Comparison of ENCODE assay signal across 16 mouse cellular contexts in the genomic region with DNA sequence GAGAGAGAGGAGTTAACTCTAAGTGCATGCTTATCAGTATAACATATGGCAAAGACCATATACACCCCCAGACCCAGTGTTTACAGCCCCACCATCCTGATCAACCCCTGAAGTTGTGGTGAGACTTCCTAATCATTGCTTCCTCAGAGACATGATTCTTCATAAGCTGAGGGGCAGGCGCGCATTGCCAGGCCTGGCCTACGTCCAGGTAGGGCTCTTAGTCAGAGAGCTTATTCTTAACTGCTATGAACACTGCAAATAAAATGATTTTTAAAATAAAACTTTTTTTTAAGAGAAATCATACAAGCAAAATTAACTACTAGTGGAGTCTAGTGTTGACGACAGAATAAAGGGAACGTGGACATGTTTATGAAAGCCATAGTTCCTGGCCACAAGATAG. TPM values are rescaled to one million over a fixed set of nuclear protein-coding genes. Genes with fewer than 3 reads are reported as not detected.
DNase-seq lines count a peak whose midpoint lies in the region; ATAC-seq lines count a peak whose summit lies in the region.
"Had no signal": no experiment of that assay in that cellular context is flagged by ENCODE, and none has a peak within 500 bp of the region (broad histone marks: within the 10 kb centered on the region; RNA-seq: fewer than 3 reads in every experiment).

No protein-coding gene starts in this region.

- intact Hi-C loops in left cerebral cortex, postnatal 25 days (cut with DNase I): no loop called here

- no peak for ATAC-seq in monocyte, adult 5-6 weeks (replicated peaks; ENCODE audit: insufficient number of reproducible peaks, low FRiP score, low TSS enrichment, poor library complexity, severe bottlenecking)
- ATAC-seq: forebrain, embryonic 13.5 days; midbrain, embryonic 15.5 days had no signal

- DNase-seq in adrenal gland, adult (ENCODE audit: inconsistent age in 2 of 2, low spot score in 1 of 2): peak; percentile 20 to 68
- no peak for DNase-seq in adrenal gland, postnatal 4 days (ENCODE audit: low spot score in 2 of 2)
- DNase-seq in left cerebral cortex, postnatal 25 days (ENCODE audit: low spot score in 2 of 2): peak; percentile 23 to 68
- no peak for DNase-seq in left cerebral cortex, adult 11 months (ENCODE audit: low spot score)
- peak; percentile 35 for DNase-seq in brain, adult 2 months (ENCODE audit: low read depth, low spot score)
- peak; percentile 14 to 19 for DNase-seq in right cerebral cortex, postnatal 36 days (ENCODE audit: low spot score in 2 of 2)
- no peak for DNase-seq in lung, postnatal 10 days
- DNase-seq: cerebellum, adult 2 months; gastrocnemius, postnatal 14 days; heart, postnatal 10 days; kidney, adult 8-10 months; kidney, postnatal 25 days; spleen, adult 18-20 months had no signal

RNA-seq across cellular contexts. Expression of gene L3mbtl3, which starts 17.5 kb away (rescaled TPM):
- total RNA-seq in adrenal gland, postnatal 4 days (2021): 10 to 100 TPM; 21.8 to 22.0 TPM
- total RNA-seq in left cerebral cortex, postnatal 25 days (2021): 10 to 100 TPM; 26.4 to 28.0 TPM
- 18.8 to 28.8 TPM (median 24.9 TPM) in 3 replicates for total RNA-seq in monocyte, adult 5-6 weeks (2017)

Comparison
In these comparisons a context has a peak if more than half of its experiments do, and no peak if none do; other contexts are left out.
1. DNase-seq: peak in adrenal gland, adult (2 of 2), left cerebral cortex, postnatal 25 days (2 of 2), brain, adult 2 months (single experiment) and right cerebral cortex, postnatal 36 days (2 of 2); none in adrenal gland, postnatal 4 days (0 of 2), left cerebral cortex, adult 11 months (single experiment) and lung, postnatal 10 days (single experiment).